Mouse (Mus musculus) frontal cortex, adult 2 months (tissue): ENCODE data around the gene Cnih3. TPM values are rescaled to one million over a fixed set of nuclear protein-coding genes. Genes with fewer than 3 reads are reported as not detected.

Source experiments
- DNase-seq, 2 experiments: peaks; one replicate each; pipeline ENCODE4 v3.0.0; 2022; ENCODE audit warnings: low spot score in 1 of 2; ENCODE audit errors: extremely low spot score in 1 of 2
- polyA plus RNA-seq: library from polyadenylated mRNA; depleted of rRNA; stranded (reverse); fragments of >200 nt; gene quantifications from 2 replicates; pipeline ENCODE4 v1.2.3, GENCODE M21; 2012; rRNA removed

Gene Cnih3
- polyA plus RNA-seq, 1 experiment: 61.1 TPM

- peak in 1 of 2 experiments; percentile 34 for DNase-seq
Observed at GRCm38 (mm10) chr1:181484696-181485095, 132.3 kb downstream of the Cnih3 start.

GRCm38 (mm10) chr1:181503471-181503870 is 151.0 kb downstream of the Cnih3 start:
- no peak for DNase-seq

- no peak for DNase-seq
Observed at GRCm38 (mm10) chr1:181505367-181505766, 152.9 kb downstream of the Cnih3 start.

Other genes starting within 250 kb of the Cnih3 start
- gene Nvl, start 208.4 kb upstream of the Cnih3 start, polyA plus RNA-seq: 84.2 and 98.6 TPM in 2 replicates
- gene Cnih4, start 207.9 kb upstream of the Cnih3 start, polyA plus RNA-seq: 25.2 and 28.7 TPM in 2 replicates
- gene Wdr26, start 140.6 kb upstream of the Cnih3 start, polyA plus RNA-seq: 53.0 and 56.8 TPM in 2 replicates
- gene Ccdc121, start 158.8 kb downstream of the Cnih3 start, polyA plus RNA-seq: 0.42 and 0.46 TPM in 2 replicates
- 1.3 and 2.6 TPM in 2 replicates for gene Dnah14, start 223.9 kb downstream of the Cnih3 start, polyA plus RNA-seq